Mouse (Mus musculus) heart, adult 9 months (tissue): ENCODE data around the gene Cacna1a.

ENCODE experiments used
- DNase-seq, 2 experiments: peaks; one replicate each; pipeline ENCODE4 v3.0.0; 2022; ENCODE audit warnings: low spot score in 2 of 2

The Cacna1a gene

DNA sequence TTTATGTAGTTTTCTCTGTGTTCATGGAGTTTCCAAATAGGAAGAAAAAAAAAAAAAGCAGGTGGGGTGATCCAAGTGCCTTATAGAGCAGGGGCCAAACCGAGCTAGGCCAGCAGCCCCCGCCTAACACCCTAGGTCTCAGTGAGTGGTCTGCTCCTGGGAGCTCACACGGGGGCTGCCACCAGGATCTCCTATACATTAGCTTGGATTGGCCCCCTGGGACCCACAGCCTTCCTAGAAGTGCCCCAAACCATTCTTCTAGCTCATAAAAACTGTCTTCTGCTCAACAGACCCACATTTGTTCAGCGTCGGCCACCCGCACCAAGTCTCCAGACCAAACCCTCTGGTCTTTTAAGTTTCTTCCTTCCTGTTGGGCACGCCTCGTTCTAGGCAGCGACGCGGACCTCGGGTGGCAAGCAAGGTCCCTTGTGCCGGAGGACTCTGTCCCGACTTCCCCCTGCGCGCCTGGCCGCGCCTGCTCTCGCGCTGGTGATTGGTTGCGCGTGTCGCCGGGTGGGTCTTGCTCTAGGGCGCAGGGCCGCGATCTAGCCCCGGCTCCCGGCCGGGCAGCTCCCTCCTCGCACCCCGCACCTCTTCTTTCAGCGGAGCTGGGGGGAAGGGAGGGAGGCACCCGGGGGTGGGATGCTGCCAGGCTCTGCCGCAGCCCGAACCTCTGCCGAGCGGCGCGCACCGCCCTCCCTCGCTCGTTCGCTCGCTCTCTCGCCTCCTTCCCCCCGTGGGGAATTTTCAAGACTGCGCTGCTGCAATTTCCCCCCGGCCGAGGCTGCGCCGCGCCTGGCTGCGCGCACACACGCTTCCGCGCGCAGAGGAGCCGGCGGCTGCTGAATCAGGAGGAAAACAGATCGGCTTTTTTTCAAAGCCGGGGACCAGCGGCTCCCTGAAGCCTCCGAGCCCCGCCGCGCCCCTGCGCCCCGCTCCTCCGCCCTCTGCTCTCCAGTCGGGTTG, 25.9 kb downstream of the Cacna1a start:
- DNase-seq: peak; percentile 37 to 48

GRCm38 (mm10) chr8:84414918-84415317, 26.7 kb downstream of the Cacna1a start:
- DNase-seq: no peak

- peak in 1 of 2 experiments; percentile 8 for DNase-seq
Observed at GRCm38 (mm10) chr8:84415378-84415898, 27.2 kb downstream of the Cacna1a start.

GRCm38 (mm10) chr8:84416041-84416440, 27.8 kb downstream of the Cacna1a start:
- no peak for DNase-seq

DNA sequence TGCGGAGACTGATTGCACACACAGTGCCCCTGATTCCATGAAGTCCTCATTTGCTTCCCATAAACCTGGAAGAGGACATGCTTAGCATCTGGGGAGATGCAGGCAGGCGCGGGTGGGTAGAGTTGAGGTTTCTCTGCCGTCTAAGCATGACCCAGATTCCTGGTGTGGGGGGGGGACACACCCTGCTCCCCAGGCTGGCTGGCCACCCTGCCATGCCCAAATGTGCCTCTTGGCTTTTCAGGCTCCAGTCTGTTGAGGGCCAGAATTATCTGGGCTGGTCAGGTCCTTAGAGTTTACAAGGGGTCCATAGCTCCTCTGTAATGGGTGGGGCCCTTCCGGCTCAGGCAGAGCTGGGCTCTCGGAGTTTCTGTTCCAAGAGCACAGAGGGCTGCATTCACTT, 28.7 kb downstream of the Cacna1a start:
- DNase-seq: no peak

GRCm38 (mm10) chr8:84417840-84418239, 29.6 kb downstream of the Cacna1a start:
- DNase-seq: peak; percentile 8 to 12

DNA sequence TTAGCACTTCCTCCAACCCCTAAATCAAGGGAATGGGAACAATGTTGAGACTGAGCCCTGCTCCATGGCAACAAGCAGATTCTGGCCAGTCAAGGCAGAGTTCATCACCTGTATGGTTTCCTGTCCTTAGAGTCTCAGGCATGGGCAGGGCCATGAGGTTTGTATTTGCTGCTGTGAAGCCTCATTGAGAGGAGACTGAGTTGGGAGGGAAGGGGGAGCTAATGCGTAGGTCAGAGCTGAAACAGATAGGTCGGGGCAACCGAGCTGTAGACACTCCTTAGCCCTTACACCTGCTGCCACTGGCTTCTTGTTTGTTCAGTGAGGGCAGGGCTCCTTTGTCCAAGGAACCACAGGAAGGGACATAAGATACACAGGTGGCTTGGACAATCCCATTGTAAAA, 36.2 kb downstream of the Cacna1a start:
- no peak for DNase-seq

- DNase-seq: no peak
Observed at GRCm38 (mm10) chr8:84426087-84426486, 37.8 kb downstream of the Cacna1a start.

DNA sequence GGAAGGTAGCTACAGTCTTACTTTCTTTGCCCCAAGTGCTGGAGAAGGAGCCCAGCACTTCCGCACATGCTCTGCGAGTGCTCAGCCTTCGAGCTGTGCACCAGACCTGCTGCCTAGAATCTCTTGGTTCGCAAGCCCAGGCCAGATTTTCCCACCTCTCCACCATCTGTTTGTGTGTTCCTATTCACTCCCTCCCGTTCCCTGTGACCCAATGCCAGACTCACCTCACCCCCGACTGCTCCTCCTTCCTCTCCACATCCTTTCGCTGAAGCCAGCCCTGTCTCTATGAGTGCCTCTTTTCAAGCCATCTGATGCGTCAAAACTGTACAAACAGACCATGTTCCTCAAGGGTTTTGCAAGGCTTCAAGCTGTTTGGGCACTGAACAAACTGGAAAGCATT, 38.3 kb downstream of the Cacna1a start:
- DNase-seq: no peak

- DNase-seq: no peak
Observed at GRCm38 (mm10) chr8:84428034-84428433, 39.8 kb downstream of the Cacna1a start.

DNA sequence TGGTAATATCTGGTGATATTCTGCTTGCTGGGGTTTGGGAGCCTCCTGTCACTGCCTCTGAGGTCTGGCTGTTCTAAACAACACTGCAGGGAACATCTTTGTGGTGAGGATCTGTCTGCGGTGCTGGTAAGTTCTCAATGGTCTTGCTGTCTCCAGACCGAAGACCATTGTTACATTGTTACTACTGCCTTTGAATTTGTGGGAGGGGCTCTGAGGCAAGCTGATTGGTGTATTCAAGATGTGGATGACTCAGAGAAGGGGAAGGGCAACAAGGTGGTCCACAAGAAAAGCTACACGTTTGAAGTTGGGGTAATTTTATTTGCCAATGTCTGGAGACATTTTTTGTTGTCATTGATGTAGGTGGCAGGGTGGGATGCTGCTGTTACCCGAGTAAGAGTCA, 40.8 kb downstream of the Cacna1a start:
- DNase-seq: no peak

GRCm38 (mm10) chr8:84429492-84429891, 41.3 kb downstream of the Cacna1a start:
- no peak for DNase-seq

- no peak for DNase-seq
Observed at GRCm38 (mm10) chr8:84435370-84435769, 47.1 kb downstream of the Cacna1a start.

- DNase-seq: no peak
Observed at GRCm38 (mm10) chr8:84439813-84440212, 51.6 kb downstream of the Cacna1a start.

DNA sequence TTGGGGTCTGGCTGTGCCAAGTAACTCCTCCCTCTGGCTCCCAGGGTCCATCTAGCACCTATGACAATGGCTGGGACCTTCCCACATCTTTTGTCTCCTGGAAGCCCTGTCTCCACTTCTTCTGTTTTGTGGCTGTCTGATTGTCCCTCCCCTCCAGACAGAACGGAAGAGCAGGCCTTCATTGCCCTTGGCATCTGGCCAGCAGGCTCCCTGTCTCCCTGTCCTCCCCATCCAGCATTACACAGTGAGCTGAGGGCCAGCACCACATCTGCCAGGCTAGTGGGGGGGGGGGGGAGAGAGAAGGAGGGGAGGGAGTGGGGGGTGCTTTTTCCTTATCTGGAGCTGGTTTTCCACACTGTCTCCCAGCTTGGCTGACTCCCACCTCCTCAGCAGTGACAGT, 53.8 kb downstream of the Cacna1a start:
- no peak for DNase-seq

DNA sequence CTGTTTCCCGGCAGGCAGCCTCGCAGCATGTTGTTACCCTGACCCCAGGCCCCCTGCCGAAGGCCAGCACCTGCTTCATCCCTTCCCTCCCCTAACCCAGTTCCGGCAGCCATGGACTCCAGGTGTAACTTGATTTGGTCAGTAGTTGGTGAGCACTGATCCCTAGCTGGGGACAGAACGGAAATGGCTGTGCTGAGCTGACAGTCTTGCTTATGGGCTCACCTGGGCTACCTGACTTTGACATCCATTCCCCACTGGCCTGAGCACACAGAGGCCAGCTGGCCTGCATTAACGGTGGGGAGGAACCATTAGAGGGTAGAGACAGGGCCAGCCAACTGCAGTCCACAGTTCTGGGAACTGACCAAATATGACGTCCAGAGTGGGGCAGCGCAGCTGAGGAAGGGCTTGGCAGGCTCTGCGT, 58.3 kb downstream of the Cacna1a start:
- DNase-seq: no peak

DNA sequence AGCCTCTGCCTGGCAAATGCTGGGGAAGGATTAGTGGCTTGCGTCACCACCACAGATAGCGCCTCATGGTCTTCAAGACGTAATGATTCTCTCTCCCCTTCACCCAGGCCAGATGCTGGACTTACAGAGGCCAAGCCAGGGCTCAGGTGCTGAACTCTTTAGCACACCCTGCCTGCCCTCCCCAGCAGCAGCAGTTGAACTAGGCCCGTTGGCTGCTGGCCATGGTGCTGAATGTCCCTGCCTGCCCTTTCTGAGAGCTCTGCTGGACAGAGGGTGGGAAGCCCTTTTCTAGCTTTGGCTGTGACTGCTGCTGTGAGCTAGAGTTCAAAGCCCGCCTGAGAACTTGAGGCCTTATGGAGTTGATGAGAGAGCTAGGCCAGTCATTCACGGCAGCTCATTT, 66.3 kb downstream of the Cacna1a start:
- peak in 1 of 2 experiments; percentile 4 for DNase-seq

DNA sequence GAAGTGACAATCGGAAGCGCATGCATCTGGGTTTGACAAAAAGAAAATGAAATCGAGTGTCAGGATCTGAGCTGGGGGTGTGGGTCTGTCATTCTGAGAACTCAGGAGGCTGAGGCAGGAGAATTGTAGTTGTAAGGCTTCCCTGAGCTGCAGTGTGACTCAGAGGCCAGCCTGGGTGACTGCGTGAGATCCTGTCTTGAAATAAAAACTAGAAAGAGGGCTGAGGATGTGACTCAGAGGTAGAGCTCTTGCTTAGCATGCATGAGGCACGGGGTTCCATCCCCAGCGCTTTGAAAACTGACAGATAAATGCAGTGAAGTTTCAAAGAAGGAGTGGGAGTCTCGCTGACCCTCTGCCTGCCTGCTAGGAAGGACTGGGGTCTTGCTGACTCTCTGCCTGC, 70.6 kb downstream of the Cacna1a start:
- no peak for DNase-seq

GRCm38 (mm10) chr8:84459276-84459675, 71.0 kb downstream of the Cacna1a start:
- no peak for DNase-seq

DNA sequence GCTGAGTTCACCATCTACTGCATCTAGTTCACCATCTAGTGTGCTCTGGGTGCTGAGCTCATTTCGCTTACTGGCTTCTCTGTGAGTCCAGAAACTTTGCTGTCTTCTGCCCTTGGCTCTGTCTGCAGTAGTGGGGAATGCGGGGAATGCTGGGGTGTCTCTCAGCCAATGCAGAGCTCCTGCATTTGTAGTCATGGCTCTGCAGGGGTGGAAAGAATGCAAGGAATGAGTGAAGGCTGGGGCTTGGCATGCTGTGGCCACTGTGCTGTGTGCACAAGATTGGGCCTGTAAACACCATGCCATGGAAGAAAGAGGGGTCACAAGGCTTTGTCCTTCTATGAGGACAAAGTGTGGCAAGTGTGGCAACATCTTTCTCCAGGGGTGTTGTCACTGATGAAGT, 72.5 kb downstream of the Cacna1a start:
- DNase-seq: no peak

DNA sequence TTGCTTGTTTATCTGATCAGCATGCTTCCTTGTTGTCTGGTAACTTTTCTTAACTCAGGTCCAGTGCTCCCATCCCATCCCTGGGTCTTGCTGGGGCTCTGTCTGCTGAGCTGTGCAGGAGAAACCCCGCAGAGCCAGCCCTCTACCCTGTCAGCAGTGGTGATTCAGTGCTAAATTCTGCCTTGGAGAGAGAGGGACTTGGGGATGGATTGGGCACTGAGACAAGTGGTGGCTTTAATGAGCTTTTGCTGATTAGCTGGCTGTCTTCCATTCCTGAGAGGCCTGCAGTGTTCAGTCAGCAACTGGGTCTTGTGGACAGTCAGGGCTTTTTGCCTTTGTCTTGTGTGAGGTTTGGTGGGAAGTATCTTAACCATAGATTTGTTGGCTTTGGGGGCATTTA, 78.7 kb downstream of the Cacna1a start:
- no peak for DNase-seq

- no peak for DNase-seq
Observed at GRCm38 (mm10) chr8:84469076-84469475, 80.8 kb downstream of the Cacna1a start.

GRCm38 (mm10) chr8:84471271-84471995, 83.2 kb downstream of the Cacna1a start:
- DNase-seq: peak in 1 of 2 experiments; percentile 23
